Mouse (Mus musculus): ENCODE measurements around the gene Oas2. TPM values are rescaled to one million over a fixed set of nuclear protein-coding genes. Genes with fewer than 3 reads are reported as not detected.

Gene Oas2
- polyA plus RNA-seq, 1 experiment = not detected

DNA sequence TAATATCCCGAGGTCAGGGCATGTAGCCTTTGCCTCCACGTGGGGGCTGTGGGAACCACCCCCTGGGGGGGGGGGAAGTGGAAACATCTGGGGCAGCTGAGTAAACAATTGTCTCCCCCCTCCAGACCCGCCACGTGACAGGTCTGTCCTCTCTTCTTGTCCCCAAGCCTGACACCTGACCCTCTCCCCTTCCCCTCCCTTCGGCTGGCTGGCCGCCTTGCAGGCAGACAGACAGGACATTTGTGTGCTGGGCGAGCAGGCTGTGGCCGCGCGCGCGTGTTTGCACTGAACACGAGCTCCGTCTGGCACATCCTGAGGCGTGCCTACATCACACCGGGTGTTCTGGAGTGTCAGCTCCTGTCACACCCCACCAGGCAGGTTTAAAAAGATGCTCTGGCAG is 43.1 kb downstream of the Oas2 start:
- H3K4me3 ChIP-seq = no peak overlapping the region
- no peaks in the 10 kb centered on the region for H3K79me2 ChIP-seq (ENCODE audit: control insufficient read depth, insufficient read depth)
- no peak overlapping the region for H3K4me2 ChIP-seq (ENCODE audit: low read depth)

DNA sequence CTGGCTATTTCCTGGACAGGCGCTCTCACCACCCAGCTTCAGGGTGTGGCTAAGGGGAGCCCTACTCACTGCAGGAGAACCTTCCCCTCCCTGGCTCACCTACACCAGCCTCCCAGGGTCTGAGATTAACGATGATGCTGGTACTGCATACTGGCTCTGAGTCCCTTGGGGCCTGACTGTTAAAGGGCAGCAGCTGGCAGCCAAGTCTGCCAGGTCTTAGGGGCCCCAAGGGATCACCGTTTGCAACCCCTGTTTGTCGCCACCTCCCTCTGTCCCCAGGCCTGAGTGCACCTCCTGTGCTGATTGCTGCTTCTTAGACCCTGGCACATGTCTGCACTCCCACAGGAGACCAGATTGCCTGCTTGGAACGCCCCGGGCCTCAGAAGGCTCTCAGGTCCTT is 45.2 kb downstream of the Oas2 start:
- H3K4me2 ChIP-seq (ENCODE audit: low read depth) = no peak overlapping the region
- TF ChIP-seq CEBPB (IDR thresholded peaks at IDR 0.05; ENCODE audit: insufficient read depth, poor library complexity, severe bottlenecking) = no peak
- no peak for TF ChIP-seq POLR2AphosphoS2 (IDR thresholded peaks at IDR 0.05; ENCODE audit: insufficient read length, low read depth)
- no peak for TF ChIP-seq MAX (IDR thresholded peaks at IDR 0.05; ENCODE audit: low read depth)
- no peak for TF ChIP-seq MYOG (IDR thresholded peaks at IDR 0.05; ENCODE audit: control insufficient read depth in 1 of 3, insufficient read depth in 1 of 3, insufficient read length in 2 of 3, low read depth in 2 of 3)
- TF ChIP-seq REST (IDR thresholded peaks at IDR 0.05; ENCODE audit: insufficient read depth, insufficient read length) = no peak
- TF ChIP-seq USF1 (IDR thresholded peaks at IDR 0.05; ENCODE audit: low read depth) = no peak
- TF ChIP-seq TCF3 (IDR thresholded peaks at IDR 0.05; ENCODE audit: insufficient read length, low read depth) = no peak
- no peak for TF ChIP-seq MYOD1 (IDR thresholded peaks at IDR 0.05; ENCODE audit: control insufficient read depth in 1 of 3, insufficient read length in 2 of 3, low read depth in 2 of 3)
- no peak for TF ChIP-seq TCF12 (IDR thresholded peaks at IDR 0.05; ENCODE audit: insufficient read depth, poor library complexity, severe bottlenecking)
- no peak for TF ChIP-seq SRF (IDR thresholded peaks at IDR 0.05; ENCODE audit: control insufficient read depth, insufficient read length, low read depth)
- no peak for TF ChIP-seq POLR2A (IDR thresholded peaks at IDR 0.05; ENCODE audit: insufficient read length, low read depth)
- no peak for TF ChIP-seq E2F4 (IDR thresholded peaks at IDR 0.05; ENCODE audit: insufficient read depth)
- H3K79me2 ChIP-seq (ENCODE audit: control insufficient read depth, insufficient read depth) = no peaks in the 10 kb centered on the region
- H3K27me3 ChIP-seq (ENCODE audit: control insufficient read depth, insufficient read depth, insufficient read length) = peaks cover 72% of the 10 kb centered on the region
- H3ac ChIP-seq (ENCODE audit: control insufficient read depth, insufficient read length) = no peak overlapping the region
- no peaks in the 10 kb centered on the region for H3K36me3 ChIP-seq (ENCODE audit: control insufficient read depth, insufficient read depth)
- no peak overlapping the region for H3K4me3 ChIP-seq

More for the DNA sequence above, 43.1 kb downstream of the Oas2 start:
- no peak for TF ChIP-seq MAX (IDR thresholded peaks at IDR 0.05; ENCODE audit: low read depth)
- no peak for TF ChIP-seq POLR2A (IDR thresholded peaks at IDR 0.05; ENCODE audit: insufficient read length, low read depth)
- no peak for TF ChIP-seq SRF (IDR thresholded peaks at IDR 0.05; ENCODE audit: control insufficient read depth, insufficient read length, low read depth)
- TF ChIP-seq TCF3 (IDR thresholded peaks at IDR 0.05; ENCODE audit: insufficient read length, low read depth) = no peak
- TF ChIP-seq MYOD1 (IDR thresholded peaks at IDR 0.05; ENCODE audit: control insufficient read depth in 1 of 3, insufficient read length in 2 of 3, low read depth in 2 of 3) = no peak
- no peak for TF ChIP-seq E2F4 (IDR thresholded peaks at IDR 0.05; ENCODE audit: insufficient read depth)
- no peak for TF ChIP-seq TCF12 (IDR thresholded peaks at IDR 0.05; ENCODE audit: insufficient read depth, poor library complexity, severe bottlenecking)
- no peak for TF ChIP-seq CEBPB (IDR thresholded peaks at IDR 0.05; ENCODE audit: insufficient read depth, poor library complexity, severe bottlenecking)
- TF ChIP-seq POLR2AphosphoS2 (IDR thresholded peaks at IDR 0.05; ENCODE audit: insufficient read length, low read depth) = no peak
- no peak for TF ChIP-seq MYOG (IDR thresholded peaks at IDR 0.05; ENCODE audit: control insufficient read depth in 1 of 3, insufficient read depth in 1 of 3, insufficient read length in 2 of 3, low read depth in 2 of 3)
- no peak for TF ChIP-seq REST (IDR thresholded peaks at IDR 0.05; ENCODE audit: insufficient read depth, insufficient read length)
- TF ChIP-seq USF1 (IDR thresholded peaks at IDR 0.05; ENCODE audit: low read depth) = no peak
- no peaks in the 10 kb centered on the region for H3K36me3 ChIP-seq (ENCODE audit: control insufficient read depth, insufficient read depth)
- no peak overlapping the region for H3ac ChIP-seq (ENCODE audit: control insufficient read depth, insufficient read length)
- H3K27me3 ChIP-seq (ENCODE audit: control insufficient read depth, insufficient read depth, insufficient read length) = peaks cover 78% of the 10 kb centered on the region

DNA sequence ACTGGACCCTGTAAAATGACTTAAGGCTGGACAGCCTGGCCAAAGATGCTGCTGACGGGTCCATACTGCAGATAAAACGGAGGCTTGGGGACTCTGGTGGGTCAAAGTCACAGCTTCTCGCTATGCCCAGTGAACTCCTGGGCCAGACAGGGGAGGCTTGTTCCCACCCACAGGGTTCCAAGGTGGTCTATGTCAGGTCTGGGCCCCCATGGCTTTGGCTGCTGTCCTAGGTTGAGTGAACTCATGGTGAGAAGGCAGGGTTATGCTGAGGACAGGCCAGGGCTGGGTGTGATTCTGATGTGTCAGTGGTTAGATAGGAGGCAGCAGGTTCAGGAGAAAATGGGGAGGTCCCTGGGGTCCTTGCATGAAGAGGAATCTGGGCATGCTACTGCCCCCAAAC is 46.0 kb downstream of the Oas2 start:
- Histone ChIP-seq H3K79me2 (ENCODE audit: control insufficient read depth, insufficient read depth) (no peaks in the 10 kb centered on the region), H3K4me2 (ENCODE audit: low read depth) (no peak overlapping the region), H3ac (ENCODE audit: control insufficient read depth, insufficient read length) (no peak overlapping the region), H3K27me3 (ENCODE audit: control insufficient read depth, insufficient read depth, insufficient read length) (peaks cover 73% of the 10 kb centered on the region), H3K4me3 (no peak overlapping the region), H3K36me3 (ENCODE audit: control insufficient read depth, insufficient read depth) (no peaks in the 10 kb centered on the region)
- TF ChIP-seq MYOG (IDR thresholded peaks at IDR 0.05; ENCODE audit: control insufficient read depth in 1 of 3, insufficient read depth in 1 of 3, insufficient read length in 2 of 3, low read depth in 2 of 3) (no peak), MYOD1 (IDR thresholded peaks at IDR 0.05; ENCODE audit: control insufficient read depth in 1 of 3, insufficient read length in 2 of 3, low read depth in 2 of 3) (no peak), SRF (IDR thresholded peaks at IDR 0.05; ENCODE audit: control insufficient read depth, insufficient read length, low read depth) (no peak), E2F4 (IDR thresholded peaks at IDR 0.05; ENCODE audit: insufficient read depth) (no peak), MAX (IDR thresholded peaks at IDR 0.05; ENCODE audit: low read depth) (no peak), USF1 (IDR thresholded peaks at IDR 0.05; ENCODE audit: low read depth) (no peak), POLR2A (IDR thresholded peaks at IDR 0.05; ENCODE audit: insufficient read length, low read depth) (no peak), TCF3 (IDR thresholded peaks at IDR 0.05; ENCODE audit: insufficient read length, low read depth) (no peak), REST (IDR thresholded peaks at IDR 0.05; ENCODE audit: insufficient read depth, insufficient read length) (no peak), TCF12 (IDR thresholded peaks at IDR 0.05; ENCODE audit: insufficient read depth, poor library complexity, severe bottlenecking) (no peak), POLR2AphosphoS2 (IDR thresholded peaks at IDR 0.05; ENCODE audit: insufficient read length, low read depth) (no peak), CEBPB (IDR thresholded peaks at IDR 0.05; ENCODE audit: insufficient read depth, poor library complexity, severe bottlenecking) (no peak)

DNA sequence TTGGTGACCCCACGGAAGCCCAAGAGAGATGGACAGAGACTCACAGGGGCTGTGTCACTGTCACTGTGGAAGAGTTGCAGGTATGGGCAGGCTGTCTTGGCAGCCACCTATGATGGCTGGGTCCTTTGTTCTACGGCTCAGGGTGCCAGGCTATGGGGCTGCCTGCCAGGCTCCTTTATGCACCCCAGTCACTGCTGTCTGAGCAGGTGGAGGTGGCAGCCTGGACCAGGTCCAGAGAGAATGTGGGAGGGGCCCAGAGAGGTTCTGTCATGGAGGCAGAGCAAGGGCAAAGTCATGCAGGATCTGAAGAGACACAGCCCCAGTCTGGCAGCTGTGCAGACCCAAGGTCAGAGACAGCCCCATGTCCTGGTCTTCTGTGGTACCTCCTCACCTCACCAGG is 46.7 kb downstream of the Oas2 start:
- no peak overlapping the region for H3K4me3 ChIP-seq
- H3K79me2 ChIP-seq (ENCODE audit: control insufficient read depth, insufficient read depth) = no peaks in the 10 kb centered on the region
- no peak overlapping the region for H3ac ChIP-seq (ENCODE audit: control insufficient read depth, insufficient read length)
- H3K36me3 ChIP-seq (ENCODE audit: control insufficient read depth, insufficient read depth) = no peaks in the 10 kb centered on the region
- no peak overlapping the region for H3K4me2 ChIP-seq (ENCODE audit: low read depth)
- peaks cover 74% of the 10 kb centered on the region for H3K27me3 ChIP-seq (ENCODE audit: control insufficient read depth, insufficient read depth, insufficient read length)
- TF ChIP-seq MYOG (IDR thresholded peaks at IDR 0.05; ENCODE audit: control insufficient read depth in 1 of 3, insufficient read depth in 1 of 3, insufficient read length in 2 of 3, low read depth in 2 of 3) = no peak
- no peak for TF ChIP-seq CEBPB (IDR thresholded peaks at IDR 0.05; ENCODE audit: insufficient read depth, poor library complexity, severe bottlenecking)
- TF ChIP-seq USF1 (IDR thresholded peaks at IDR 0.05; ENCODE audit: low read depth) = no peak

DNA sequence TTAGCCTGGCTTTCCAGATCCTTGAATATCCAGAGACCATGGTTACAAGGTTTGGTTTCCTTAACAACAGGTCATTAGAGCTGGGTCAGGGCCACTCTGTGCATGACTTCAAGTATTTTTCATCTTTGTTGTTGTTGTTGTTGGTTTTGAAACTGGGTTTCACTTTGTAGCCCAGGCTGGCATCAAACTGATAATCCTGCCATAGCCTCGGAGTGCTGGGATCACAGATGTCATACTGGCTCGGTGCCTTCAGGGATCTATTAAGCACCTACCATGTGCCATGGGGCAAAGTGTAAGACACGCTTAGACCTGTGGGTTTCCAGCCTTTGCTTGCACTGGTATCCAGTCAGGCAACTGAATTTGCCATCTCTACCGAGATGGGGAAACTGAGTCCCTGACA is 47.2 kb downstream of the Oas2 start:
- Histone ChIP-seq H3K79me2 (ENCODE audit: control insufficient read depth, insufficient read depth) (no peaks in the 10 kb centered on the region), H3K27me3 (ENCODE audit: control insufficient read depth, insufficient read depth, insufficient read length) (peaks cover 73% of the 10 kb centered on the region), H3ac (ENCODE audit: control insufficient read depth, insufficient read length) (no peak overlapping the region), H3K36me3 (ENCODE audit: control insufficient read depth, insufficient read depth) (no peaks in the 10 kb centered on the region), H3K4me2 (ENCODE audit: low read depth) (no peak overlapping the region), H3K4me3 (no peak overlapping the region)
- TF ChIP-seq REST (IDR thresholded peaks at IDR 0.05; ENCODE audit: insufficient read depth, insufficient read length) (no peak), TCF3 (IDR thresholded peaks at IDR 0.05; ENCODE audit: insufficient read length, low read depth) (no peak), MAX (IDR thresholded peaks at IDR 0.05; ENCODE audit: low read depth) (no peak), E2F4 (IDR thresholded peaks at IDR 0.05; ENCODE audit: insufficient read depth) (no peak), MYOG (IDR thresholded peaks at IDR 0.05; ENCODE audit: control insufficient read depth in 1 of 3, insufficient read depth in 1 of 3, insufficient read length in 2 of 3, low read depth in 2 of 3) (no peak), MYOD1 (IDR thresholded peaks at IDR 0.05; ENCODE audit: control insufficient read depth in 1 of 3, insufficient read length in 2 of 3, low read depth in 2 of 3) (no peak), TCF12 (IDR thresholded peaks at IDR 0.05; ENCODE audit: insufficient read depth, poor library complexity, severe bottlenecking) (no peak), SRF (IDR thresholded peaks at IDR 0.05; ENCODE audit: control insufficient read depth, insufficient read length, low read depth) (no peak), POLR2A (IDR thresholded peaks at IDR 0.05; ENCODE audit: insufficient read length, low read depth) (no peak), POLR2AphosphoS2 (IDR thresholded peaks at IDR 0.05; ENCODE audit: insufficient read length, low read depth) (no peak), USF1 (IDR thresholded peaks at IDR 0.05; ENCODE audit: low read depth) (no peak), CEBPB (IDR thresholded peaks at IDR 0.05; ENCODE audit: insufficient read depth, poor library complexity, severe bottlenecking) (no peak)
